Mouse (Mus musculus) ES-Bruce4 (cell line): Measurements from ENCODE around the gene Cyp2ab1.

Experiments
- CTCF ChIP-seq: IDR thresholded peaks from one replicate; pipeline ENCODE4 v1.8.1; 2011; ENCODE audit warnings: low read depth, low read length
- EP300 ChIP-seq: IDR thresholded peaks from 2 replicates; pipeline ENCODE4 v1.6.1; 2011; ENCODE audit warnings: low read depth, low read length; ENCODE audit not compliant: insufficient read depth
- POLR2A ChIP-seq: IDR thresholded peaks from one replicate; pipeline ENCODE4 v1.8.1; 2011; ENCODE audit warnings: low read length; ENCODE audit not compliant: insufficient read depth

DNA sequence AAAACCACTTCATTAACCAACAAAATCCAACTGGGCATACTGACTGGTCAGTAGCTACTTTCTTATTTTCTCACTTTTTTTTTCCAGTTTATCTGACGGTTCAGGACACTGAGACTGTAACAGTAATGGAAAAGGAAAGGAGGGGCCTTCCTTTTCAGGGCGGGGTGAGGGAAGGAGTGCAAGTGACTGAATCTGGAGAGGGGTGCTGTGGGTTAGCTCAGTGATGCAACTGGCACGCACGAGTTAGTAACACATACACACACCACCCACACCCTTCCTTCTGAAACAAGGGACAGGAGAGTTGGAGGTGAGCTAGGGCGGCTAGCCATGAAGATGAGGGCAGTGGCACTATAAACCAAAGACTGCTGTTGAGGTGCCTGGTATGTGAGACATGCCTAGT, 1.3 kb downstream of the Cyp2ab1 start:
- TF ChIP-seq POLR2A = no peak
- no peak for TF ChIP-seq CTCF
- no peak for TF ChIP-seq EP300
